Mouse (Mus musculus) hindbrain, embryonic 13.5 days (tissue): Measurements from ENCODE around the gene Prkag2. TPM values are rescaled to one million over a fixed set of nuclear protein-coding genes. Genes with fewer than 3 reads are reported as not detected.
"Not testable (repeated sequence)": the region's sequence is repeated elsewhere in the genome, so short reads cannot be mapped to it uniquely, and the experiment has no call there.

Source experiments
- ATAC-seq: fragments of 200-750 bp; cut with Nextera tagmentation; 2 replicates; pipeline ENCODE4 v1.8.0; 2017; ENCODE audit warnings: moderate TSS enrichment; ENCODE audit not compliant: low FRiP score
- H3K27ac ChIP-seq: fragments of 300-500 bp; sonication (generic); 2 replicates; pipeline ENCODE4 v1.5.1; 2015; ENCODE audit warnings: inconsistent platforms, mild to moderate bottlenecking, moderate library complexity
- H3K27me3 ChIP-seq: fragments of 300-500 bp; sonication (generic); 2 replicates; pipeline ENCODE4 v1.6.1; 2015; ENCODE audit warnings: mild to moderate bottlenecking, inconsistent platforms
- H3K36me3 ChIP-seq: fragments of 300-500 bp; sonication (generic); 2 replicates; pipeline ENCODE4 v1.6.1; 2015; ENCODE audit warnings: mild to moderate bottlenecking, inconsistent platforms
- H3K4me1 ChIP-seq: fragments of 300-500 bp; sonication (generic); replicated peaks from 2 replicates; pipeline ENCODE4 v1.6.1; 2015; ENCODE audit warnings: inconsistent platforms
- H3K4me2 ChIP-seq: fragments of 300-500 bp; sonication (generic); 2 replicates; pipeline ENCODE4 v1.6.1; 2015; ENCODE audit warnings: inconsistent platforms, mild to moderate bottlenecking, moderate library complexity
- H3K4me3 ChIP-seq: fragments of 300-500 bp; sonication (generic); 2 replicates; pipeline ENCODE4 v1.5.1; 2015; ENCODE audit warnings: mild to moderate bottlenecking, inconsistent platforms
- H3K9ac ChIP-seq: fragments of 300-500 bp; sonication (generic); 2 replicates; pipeline ENCODE4 v1.6.1; 2015; ENCODE audit warnings: mild to moderate bottlenecking, inconsistent platforms
- H3K9me3 ChIP-seq: fragments of 300-500 bp; sonication (generic); 2 replicates; pipeline ENCODE4 v1.6.1; 2016; ENCODE audit warnings: inconsistent platforms
- WGBS: fragments of 180-500 bp; shearing (Covaris S2); methylation state at CpG from one replicate; pipeline ENCODE4 v1.1.7; 2015; 5-methylcytosine and 5-hydroxymethylcytosine counted together
- polyA plus RNA-seq: library from polyadenylated mRNA; unstranded; fragments of >200 nt; fragmentation: Nextera tagmentation; extraction: Ambion mirVana; gene quantifications from 2 replicates; pipeline ENCODE4 v1.2.1, GENCODE M21; 2015

The Prkag2 gene
- polyA plus RNA-seq, 1 experiment from 2014 or later: 82.3 TPM

DNA sequence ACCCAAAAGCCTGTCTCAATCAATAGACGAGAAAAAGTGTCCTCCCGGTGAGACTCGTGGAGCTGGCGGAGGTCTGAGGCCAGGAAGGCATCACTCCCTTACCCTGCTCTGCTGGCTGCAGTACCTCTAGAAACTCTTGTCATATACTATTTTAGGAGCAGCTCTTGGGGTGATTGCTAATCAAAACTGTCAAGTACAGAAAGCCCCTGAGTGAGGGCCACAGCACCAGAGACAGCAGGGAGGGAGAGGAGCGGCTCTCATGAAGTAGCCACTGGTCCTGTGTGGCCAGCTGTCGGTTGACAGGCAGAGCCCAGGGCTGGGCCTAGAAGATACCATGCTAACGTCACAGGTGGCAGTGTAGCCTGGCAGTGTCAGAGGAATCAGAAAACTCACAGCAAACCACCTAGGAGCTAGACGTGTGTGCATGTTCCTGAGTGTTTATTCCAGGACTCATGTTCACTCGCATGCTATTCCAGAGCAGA, 239.0 kb downstream of the Prkag2 start:
- no peak overlapping the region for H3K27ac ChIP-seq

DNA sequence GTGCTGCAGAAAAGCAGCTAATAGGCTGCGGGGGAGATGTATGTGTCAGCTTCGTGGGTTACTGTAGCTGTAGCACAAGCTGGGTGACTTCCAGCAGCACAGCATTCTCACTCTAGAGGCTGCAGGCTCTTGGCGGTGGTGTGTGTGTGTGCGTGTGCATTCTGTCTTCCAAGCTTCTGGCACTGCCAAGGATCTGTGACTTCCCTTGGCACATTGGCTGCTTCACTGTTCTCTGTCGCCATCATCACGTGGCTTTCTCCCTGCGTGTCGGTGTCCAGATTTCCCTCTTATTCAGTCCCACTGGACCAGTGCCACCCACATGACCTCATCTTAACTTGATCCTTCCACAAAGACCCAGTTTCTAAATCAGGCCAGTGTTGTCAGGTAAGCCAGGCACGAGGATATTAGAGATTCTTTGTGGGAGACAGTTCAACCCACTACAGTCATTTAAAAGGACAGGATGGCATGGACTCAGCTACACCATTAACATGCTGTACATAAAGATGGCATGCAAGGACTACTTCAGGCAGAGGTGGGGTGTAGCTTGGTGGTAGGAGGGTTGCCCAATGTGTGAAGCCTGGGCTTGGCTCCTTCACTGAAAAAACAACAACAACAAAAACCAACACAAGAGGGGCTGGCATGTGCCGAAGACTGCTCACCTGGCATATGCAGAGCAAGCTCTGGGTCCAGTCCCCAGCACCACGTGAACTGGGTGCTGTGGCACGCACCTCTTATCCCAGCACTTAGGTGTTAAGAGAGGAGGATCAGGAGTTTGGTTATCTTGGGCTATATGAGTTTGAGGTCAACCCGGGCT, 239.6 kb downstream of the Prkag2 start:
- H3K27ac ChIP-seq: no peak overlapping the region

More for the DNA sequence above, 239.0 kb downstream of the Prkag2 start:
- no peaks in the 10 kb centered on the region for H3K4me1 ChIP-seq
- H3K4me3 ChIP-seq: no peak overlapping the region
- H3K27me3 ChIP-seq: no peaks in the 10 kb centered on the region
- WGBS: 87% methylated on average over 9 of the region's 9 CpGs
- ATAC-seq: no peak
- H3K9me3 ChIP-seq: no peaks in the 10 kb centered on the region
- H3K4me2 ChIP-seq: no peak overlapping the region
- H3K9ac ChIP-seq: no peak overlapping the region
- peaks cover 50% of the 10 kb centered on the region for H3K36me3 ChIP-seq

DNA sequence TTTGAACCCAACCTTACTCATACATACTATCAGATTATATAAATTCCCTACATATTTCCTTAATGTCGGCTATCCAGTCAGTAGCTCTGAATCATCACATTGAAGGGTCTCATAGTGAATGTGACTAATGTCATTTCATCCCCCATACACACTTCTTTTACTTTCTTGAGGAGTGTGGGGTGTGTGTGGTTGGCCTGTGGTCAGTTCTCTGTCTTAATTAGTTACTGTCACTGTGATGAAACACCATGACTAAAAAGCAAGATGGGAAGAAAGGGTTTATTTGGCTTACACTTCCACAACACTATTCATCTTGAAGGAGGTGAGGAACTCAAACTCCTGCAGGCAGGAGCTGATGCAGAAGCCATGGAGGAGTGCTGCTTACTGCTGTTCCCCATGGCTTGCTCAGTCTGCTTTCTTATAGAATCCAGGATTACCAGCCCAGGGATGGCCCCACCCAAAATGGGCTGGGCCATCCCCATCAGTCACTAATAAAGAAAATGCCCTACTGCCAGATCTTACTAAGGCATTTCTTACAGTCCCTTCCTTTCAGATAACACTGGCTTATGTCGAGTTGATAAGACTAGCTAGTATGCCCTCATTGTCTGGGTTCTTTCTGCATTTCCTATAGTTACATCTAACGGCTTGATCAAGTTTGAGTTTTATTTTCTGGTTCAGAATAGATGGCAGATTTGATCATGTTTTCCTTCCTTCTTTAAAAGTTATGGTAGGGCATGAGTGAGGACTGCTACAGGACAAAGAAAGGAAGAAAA, 240.5 kb downstream of the Prkag2 start:
- no peaks in the 10 kb centered on the region for H3K9me3 ChIP-seq
- ATAC-seq: no peak
- H3K27ac ChIP-seq: no peak overlapping the region
- H3K4me3 ChIP-seq: no peak overlapping the region
- H3K27me3 ChIP-seq: no peaks in the 10 kb centered on the region
- WGBS: 85% methylated on average over 3 of the region's 3 CpGs
- peaks cover 40% of the 10 kb centered on the region for H3K36me3 ChIP-seq
- H3K4me1 ChIP-seq: no peaks in the 10 kb centered on the region
- H3K4me2 ChIP-seq: no peak overlapping the region
- H3K9ac ChIP-seq: no peak overlapping the region

More for the DNA sequence above, 239.6 kb downstream of the Prkag2 start:
- no peak overlapping the region for H3K9ac ChIP-seq
- peaks cover 43% of the 10 kb centered on the region for H3K36me3 ChIP-seq
- WGBS: 90% methylated on average over 13 of the region's 13 CpGs
- H3K4me1 ChIP-seq: no peaks in the 10 kb centered on the region
- no peak for ATAC-seq
- no peaks in the 10 kb centered on the region for H3K9me3 ChIP-seq
- H3K4me3 ChIP-seq: no peak overlapping the region
- no peak overlapping the region for H3K4me2 ChIP-seq
- no peaks in the 10 kb centered on the region for H3K27me3 ChIP-seq

DNA sequence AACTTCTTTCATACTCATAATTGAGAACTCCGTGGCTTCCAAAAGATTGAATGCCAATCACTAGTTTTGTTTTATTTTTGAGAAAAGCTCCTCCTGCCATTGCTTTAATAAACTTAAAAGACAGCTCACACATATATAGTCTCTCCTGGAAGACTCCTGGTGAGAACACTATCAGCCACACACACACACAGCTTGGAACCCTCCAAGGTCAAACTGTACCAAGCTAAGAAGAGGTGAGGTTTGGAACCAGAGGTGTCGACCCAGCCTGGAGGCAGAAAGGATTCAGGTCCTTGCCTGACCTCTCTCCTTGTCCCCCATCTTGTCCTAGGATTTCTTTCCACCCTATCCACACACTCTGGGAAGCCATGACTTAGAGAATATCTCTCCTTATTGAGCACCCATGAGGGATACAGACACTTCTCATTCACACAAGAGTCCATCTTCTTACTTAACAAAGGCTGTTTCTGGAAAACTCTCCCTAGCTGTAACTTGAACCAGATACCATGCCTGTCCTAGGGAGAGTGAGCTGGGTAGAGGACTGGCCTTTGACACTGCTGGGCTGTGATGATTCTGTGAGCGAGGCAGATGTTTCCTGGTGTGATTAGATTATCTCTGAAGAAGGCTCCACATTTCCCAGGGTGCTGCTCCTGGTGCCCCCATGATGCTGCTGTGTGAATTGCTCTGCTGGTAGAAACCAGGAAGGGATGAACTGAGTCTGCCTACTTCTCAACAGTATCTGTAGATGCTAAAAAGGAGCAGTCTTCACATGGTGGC, 245.4 kb downstream of the Prkag2 start:
- Histone ChIP-seq H3K4me2 (no peak overlapping the region), H3K36me3 (no peaks in the 10 kb centered on the region), H3K4me1 (no peaks in the 10 kb centered on the region), H3K9ac (no peak overlapping the region), H3K4me3 (no peak overlapping the region), H3K27ac (no peak overlapping the region), H3K27me3 (no peaks in the 10 kb centered on the region), H3K9me3 (no peaks in the 10 kb centered on the region)
- ATAC-seq: no peak
- 84% methylated on average over 3 of the region's 3 CpGs for WGBS

DNA sequence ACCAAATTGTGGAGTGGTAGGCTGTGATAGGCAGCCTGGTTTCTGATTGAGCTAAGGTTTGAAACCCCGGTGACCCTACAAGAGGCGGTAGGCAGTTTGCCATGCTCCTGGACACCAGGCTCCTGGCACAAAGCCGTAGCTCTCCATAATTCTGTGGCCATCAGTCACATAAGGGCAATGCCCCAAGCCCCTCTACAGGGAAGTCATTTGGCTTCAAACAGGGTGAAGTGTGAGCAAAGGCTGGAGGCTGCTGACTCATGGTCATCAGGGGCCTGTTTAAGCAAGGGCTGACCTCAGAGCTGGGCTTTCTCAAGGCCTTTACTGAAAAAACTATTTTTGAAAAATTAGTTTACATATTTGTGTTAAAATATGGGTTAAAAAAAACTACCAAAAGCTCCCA, 246.2 kb downstream of the Prkag2 start:
- no peaks in the 10 kb centered on the region for H3K4me1 ChIP-seq
- no peak overlapping the region for H3K27ac ChIP-seq
- no peak for ATAC-seq
- H3K27me3 ChIP-seq: no peaks in the 10 kb centered on the region
- WGBS: 95% methylated on average over 3 of the region's 3 CpGs
- H3K9ac ChIP-seq: no peak overlapping the region
- no peak overlapping the region for H3K4me2 ChIP-seq
- H3K4me3 ChIP-seq: no peak overlapping the region
- H3K36me3 ChIP-seq: no peaks in the 10 kb centered on the region
- H3K9me3 ChIP-seq: no peaks in the 10 kb centered on the region

DNA sequence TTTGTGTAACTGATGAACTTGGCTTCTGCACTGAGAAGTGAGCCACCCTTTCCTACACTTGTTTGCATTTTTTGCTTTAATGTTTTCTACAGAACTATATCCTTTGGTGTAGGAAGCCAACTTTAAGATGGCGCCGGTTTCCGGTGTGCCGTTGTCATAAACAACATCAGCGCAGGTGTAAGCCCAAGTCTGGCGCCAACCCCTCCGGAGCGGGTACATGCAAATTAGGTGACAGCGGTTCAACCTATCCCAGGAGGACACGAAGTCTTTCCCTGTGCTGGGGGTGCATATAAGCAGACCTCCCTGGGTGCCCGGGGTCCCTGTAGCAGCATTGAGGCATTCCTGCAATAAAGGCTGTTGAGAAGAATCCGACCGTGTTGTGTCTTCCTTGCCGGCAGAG, 252.2 kb downstream of the Prkag2 start:
- H3K36me3 ChIP-seq, H3K4me2 ChIP-seq, H3K4me1 ChIP-seq, H3K27me3 ChIP-seq, ATAC-seq, H3K9ac ChIP-seq, H3K4me3 ChIP-seq, H3K9me3 ChIP-seq, H3K27ac ChIP-seq: not testable (repeated sequence)
- WGBS: 91% methylated on average over 14 of the region's 14 CpGs

DNA sequence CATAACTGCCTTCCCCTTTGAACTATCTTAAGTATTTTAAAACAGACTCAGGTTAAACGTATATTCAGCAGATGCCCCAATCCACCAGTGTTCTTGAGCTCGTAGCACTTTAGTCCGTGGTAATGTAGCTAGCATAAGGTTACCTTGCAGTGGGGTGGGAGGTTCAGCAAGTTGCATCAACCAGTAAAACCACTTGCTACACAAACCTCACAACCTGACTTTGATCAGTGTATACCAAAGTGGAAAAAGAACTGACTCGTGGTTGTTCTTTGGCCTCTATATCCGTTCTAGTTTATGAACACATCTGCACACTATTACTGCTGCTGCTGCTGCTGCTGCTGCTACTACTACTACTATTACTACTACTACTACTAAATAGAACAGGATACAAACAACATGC, 256.6 kb downstream of the Prkag2 start:
- Histone ChIP-seq H3K9ac (peak overlapping the region; percentile 76; the same call in 1 of the 2 replicates), H3K4me2 (peak overlapping the region; percentile 82)

DNA sequence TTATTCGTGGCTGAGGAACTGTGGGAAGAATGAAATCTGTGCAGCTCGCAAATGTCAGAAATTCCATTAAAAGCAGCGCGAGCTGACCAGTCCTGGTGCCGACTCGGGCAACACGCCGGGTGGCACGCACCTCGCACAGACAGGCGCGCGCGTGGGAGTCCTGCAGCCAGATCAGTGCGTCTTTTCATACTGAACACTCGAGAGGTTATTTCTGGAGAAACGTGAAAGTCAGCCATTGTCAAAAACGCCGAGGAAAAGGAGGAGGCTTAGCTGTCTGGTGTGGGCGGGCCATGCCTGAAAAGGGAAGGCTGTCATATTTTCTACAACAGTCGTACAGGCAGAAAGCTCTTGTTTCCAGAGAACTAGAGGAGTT, 257.4 kb downstream of the Prkag2 start:
- Histone ChIP-seq H3K36me3 (no peaks in the 10 kb centered on the region), H3K9ac (peak overlapping the region; percentile 76), H3K4me3 (peak overlapping the region; percentile 90), H3K9me3 (no peaks in the 10 kb centered on the region), H3K4me2 (peak overlapping the region; percentile 82), H3K27me3 (no peaks in the 10 kb centered on the region), H3K27ac (peak overlapping the region; percentile 99), H3K4me1 (peaks cover 43% of the 10 kb centered on the region)
- peak; percentile 47 for ATAC-seq
- WGBS: 3% methylated on average over 21 of the region's 21 CpGs

More for the DNA sequence above, 256.6 kb downstream of the Prkag2 start:
- no peaks in the 10 kb centered on the region for H3K27me3 ChIP-seq
- H3K4me3 ChIP-seq: no peak overlapping the region
- no peaks in the 10 kb centered on the region for H3K36me3 ChIP-seq
- ATAC-seq: no peak
- 92% methylated on average over 5 of the region's 5 CpGs for WGBS
- peaks cover 35% of the 10 kb centered on the region for H3K4me1 ChIP-seq
- peak overlapping the region; percentile 99; the same call in 1 of the 2 replicates for H3K27ac ChIP-seq
- H3K9me3 ChIP-seq: no peaks in the 10 kb centered on the region

DNA sequence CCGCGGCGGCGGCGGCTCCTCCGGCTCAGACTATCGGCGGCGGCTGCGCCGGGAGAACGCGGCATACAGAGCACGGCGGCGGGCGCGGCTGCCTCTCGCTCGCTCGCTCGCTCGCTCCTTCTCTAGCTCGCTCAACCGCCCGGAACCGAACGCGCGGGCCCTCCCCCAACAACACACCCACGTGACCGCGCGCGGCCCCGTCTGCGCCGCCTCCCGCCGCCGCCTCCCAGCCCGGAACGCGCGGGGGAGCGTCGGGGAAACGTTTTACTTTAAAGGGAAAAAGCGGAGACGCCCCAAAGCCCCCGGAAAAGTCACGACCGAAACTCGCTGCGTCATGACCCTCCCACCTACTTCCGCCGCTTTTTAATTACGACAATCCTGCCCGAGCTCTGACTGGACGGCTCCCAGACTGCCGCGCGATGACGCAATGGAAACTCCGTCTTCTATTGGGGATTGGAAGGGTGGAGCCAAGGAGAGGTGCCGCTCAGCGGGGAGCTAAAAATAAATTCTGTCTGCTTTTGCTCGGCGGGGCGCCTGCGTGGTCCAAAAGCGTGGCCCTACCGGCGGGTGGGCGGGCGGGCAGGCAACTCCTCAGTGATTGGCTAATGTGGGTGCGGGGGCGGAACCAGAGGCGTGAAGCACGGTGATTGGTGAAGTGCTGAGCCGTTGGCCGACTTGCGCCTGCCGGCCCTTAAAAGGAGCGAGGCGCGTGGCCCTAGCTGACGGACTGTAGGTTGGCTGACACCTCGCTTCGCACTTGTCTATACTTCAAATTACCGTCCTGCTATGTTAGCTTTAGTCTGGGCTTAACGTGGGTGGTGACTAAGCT, 258.0 kb downstream of the Prkag2 start, which contains the start of gene Rheb:
Gene Rheb, minus strand, starts transcription at position 351 of the 829 bp plus-strand sequence.
- Histone ChIP-seq H3K27ac (peak within 1 kb of the TSS; percentile 99), H3K27me3 (no peaks in the 10 kb centered on the region), H3K9me3 (no peaks in the 10 kb centered on the region), H3K9ac (peak within 1 kb of the TSS; percentile 95), H3K36me3 (no peaks in the 10 kb centered on the region), H3K4me3 (peak within 1 kb of the TSS; percentile 90), H3K4me1 (peaks cover 45% of the 10 kb centered on the region), H3K4me2 (peak within 1 kb of the TSS; percentile 90)
- WGBS: under 1% methylated on average over 91 of the region's 92 CpGs
- peak; percentile 98 for ATAC-seq

DNA sequence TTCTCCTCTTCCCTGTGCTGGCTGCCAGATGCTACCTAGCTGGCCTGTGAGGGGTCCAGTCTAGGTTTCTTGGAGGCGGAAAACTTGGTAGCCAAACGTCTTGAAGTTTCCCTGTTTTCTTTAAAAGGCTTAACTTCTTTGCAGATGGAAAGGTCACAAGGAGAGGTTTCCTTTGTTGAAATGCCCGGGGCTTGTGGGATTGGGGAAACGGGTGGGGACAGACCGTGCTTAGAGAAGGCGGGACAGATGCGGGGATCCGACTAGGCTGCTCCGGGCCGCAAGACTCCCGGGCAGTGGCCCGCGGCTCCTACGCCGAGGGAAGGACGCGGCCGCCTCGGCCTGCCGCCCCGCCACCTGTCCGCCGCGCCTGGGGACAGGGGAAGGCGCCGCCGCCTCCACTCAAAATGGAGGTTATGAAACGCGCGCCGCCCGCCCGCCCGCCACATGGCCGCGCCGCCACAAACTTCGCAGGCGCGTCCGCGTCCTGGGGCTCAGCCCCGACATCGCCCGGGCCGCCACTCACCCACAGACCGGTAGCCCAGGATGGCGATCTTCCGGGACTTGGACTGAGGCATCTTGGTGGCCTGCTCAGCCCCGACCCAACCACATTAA, 258.7 kb downstream of the Prkag2 start:
- peak overlapping the region; percentile 90 for H3K4me2 ChIP-seq
- H3K36me3 ChIP-seq: no peaks in the 10 kb centered on the region
- peak overlapping the region; percentile 90 for H3K4me3 ChIP-seq
- no peaks in the 10 kb centered on the region for H3K9me3 ChIP-seq
- H3K27me3 ChIP-seq: no peaks in the 10 kb centered on the region
- ATAC-seq: no peak; the same call in 1 of the 2 replicates
- H3K9ac ChIP-seq: peak overlapping the region; percentile 95
- under 1% methylated on average over 50 of the region's 50 CpGs for WGBS
- H3K4me1 ChIP-seq: peaks cover 47% of the 10 kb centered on the region
- peak overlapping the region; percentile 99 for H3K27ac ChIP-seq

DNA sequence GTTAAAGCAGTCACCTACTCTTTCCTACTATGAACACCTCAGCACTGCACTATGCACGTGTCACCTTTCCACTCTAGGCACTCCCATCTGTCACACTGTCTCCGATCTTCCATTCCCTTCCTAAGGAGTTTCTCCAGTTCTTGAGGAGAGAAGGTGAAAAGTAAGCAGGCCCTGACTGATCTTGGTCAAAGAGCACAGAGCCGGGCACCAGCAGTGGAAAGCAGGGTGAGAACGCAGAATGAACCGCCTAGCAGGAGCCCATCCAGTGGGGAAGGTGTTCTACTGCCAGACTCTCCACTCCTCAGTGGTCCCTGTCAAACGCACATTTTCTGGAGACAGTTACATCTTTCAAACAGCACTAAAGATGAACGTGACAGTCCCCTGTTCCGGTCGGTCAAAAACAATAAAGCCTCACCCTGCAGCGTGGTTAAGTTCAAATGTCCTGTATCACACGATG, 259.4 kb downstream of the Prkag2 start:
- WGBS: 18% methylated on average over 11 of the region's 11 CpGs
- Histone ChIP-seq H3K27ac (peak overlapping the region; percentile 99), H3K4me1 (peaks cover 47% of the 10 kb centered on the region), H3K27me3 (no peaks in the 10 kb centered on the region), H3K4me3 (peak overlapping the region; percentile 90), H3K9me3 (no peaks in the 10 kb centered on the region), H3K9ac (peak overlapping the region; percentile 95), H3K4me2 (peak overlapping the region; percentile 90), H3K36me3 (no peaks in the 10 kb centered on the region)
- no peak for ATAC-seq
